8 mouse cellular contexts compared by ENCODE assay signal in genomic region chr3:73065823-73066755, GRCm38 (mm10). TPM values are rescaled to one million over a fixed set of nuclear protein-coding genes. Genes with fewer than 3 reads are reported as not detected.
DNase-seq lines count a peak whose midpoint lies in the region; ATAC-seq and TF ChIP-seq lines count a peak whose summit lies in the region.

No protein-coding gene starts in this region.

- H3K9me3 ChIP-seq in heart, embryonic 13.5 days, result no peaks in the 10 kb centered on the region
- no peaks in the 10 kb centered on the region for H3K9me3 ChIP-seq in kidney, postnatal 0 days (replicated peaks; ENCODE audit: low read length)
- no peaks in the 10 kb centered on the region for H3K9me3 ChIP-seq in liver, embryonic 14.5 days (ENCODE audit: control insufficient read depth, low read length)
- H3K9me3 ChIP-seq in neural tube, embryonic 15.5 days (replicated peaks), result no peaks in the 10 kb centered on the region

- no peaks in the 10 kb centered on the region for H3K4me1 ChIP-seq in heart, embryonic 13.5 days
- no peaks in the 10 kb centered on the region for H3K4me1 ChIP-seq in kidney, postnatal 0 days (replicated peaks; ENCODE audit: insufficient read depth, low read length)
- no peaks in the 10 kb centered on the region for H3K4me1 ChIP-seq in liver, embryonic 14.5 days (replicated peaks; ENCODE audit: control insufficient read depth in 2 of 2, insufficient read depth in 2 of 2, low read length in 1 of 2)
- H3K4me1 ChIP-seq in neural tube, embryonic 15.5 days, result peaks cover 9% of the 10 kb centered on the region

- WGBS in heart, embryonic 13.5 days, result 10% methylated on average over 20 of the region's 20 CpGs
- WGBS in kidney, postnatal 0 days, result 15% methylated on average over 20 of the region's 20 CpGs
- WGBS in liver, embryonic 14.5 days (ENCODE audit: insufficient replicate concordance), result 15% methylated on average over 20 of the region's 20 CpGs
- 8% methylated on average over 20 of the region's 20 CpGs for WGBS in neural tube, embryonic 15.5 days

- no peak for TF ChIP-seq EP300 in liver, embryonic 14.5 days (IDR thresholded peaks at IDR 0.05; ENCODE audit: low read depth)

- H3K4me2 ChIP-seq in heart, embryonic 13.5 days, result peak overlapping the region; percentile 70
- peak overlapping the region; percentile 47 for H3K4me2 ChIP-seq in kidney, postnatal 0 days (ENCODE audit: low read length)
- peak overlapping the region; percentile 2; the same call in 1 of the 2 replicates for H3K4me2 ChIP-seq in liver, embryonic 14.5 days (ENCODE audit: low read depth)
- H3K4me2 ChIP-seq in neural tube, embryonic 15.5 days, result peak overlapping the region; percentile 49

- H3K27ac ChIP-seq in heart, embryonic 13.5 days (replicated peaks), result no peak overlapping the region
- no peak overlapping the region for H3K27ac ChIP-seq in kidney, postnatal 0 days
- no peak overlapping the region for H3K27ac ChIP-seq in liver, embryonic 14.5 days
- H3K27ac ChIP-seq in neural tube, embryonic 15.5 days (replicated peaks), result peak overlapping the region; percentile 63

- no peak for ATAC-seq in heart, embryonic 13.5 days (ENCODE audit: extremely low read depth, insufficient number of reproducible peaks, low FRiP score, low TSS enrichment)
- 0 out of 2 replicates have a peak, but pooled peaks have one; percentile 57 for ATAC-seq in kidney, postnatal 0 days (replicated peaks; ENCODE audit: low FRiP score, low read depth)
- ATAC-seq in liver, embryonic 14.5 days (ENCODE audit: insufficient read depth), result no peak
- peak; percentile 92 for ATAC-seq in neural tube, embryonic 15.5 days (ENCODE audit: low FRiP score)

- peak; percentile 13 for DNase-seq in ovary, postnatal 10 days (ENCODE audit: low spot score)
- no peak for DNase-seq in ovary, adult 18-20 months (ENCODE audit: low spot score)
- peak; percentile 81 for DNase-seq in embryo, embryonic 11 days
- DNase-seq in kidney, postnatal 0 days (ENCODE audit: low spot score), result peak; percentile 78
- DNase-seq in liver, embryonic 14.5 days (ENCODE audit: low read depth in 3 of 3, low spot score in 3 of 3), result no peak
- no peak for DNase-seq in MN1 (ENCODE audit: low spot score)

- H3K4me3 ChIP-seq in heart, embryonic 13.5 days, result peak overlapping the region; percentile 44
- 0 out of 2 replicates have a peak overlapping the region, but pooled peaks have one; percentile 9 for H3K4me3 ChIP-seq in kidney, postnatal 0 days (replicated peaks; ENCODE audit: low read depth, low read length)
- no peak overlapping the region; a peak in 1 of 4 replicates for H3K4me3 ChIP-seq in liver, embryonic 14.5 days (ENCODE audit: insufficient read depth in 1 of 2, low read depth in 2 of 2, low read length in 2 of 2)
- peak overlapping the region; percentile 42 for H3K4me3 ChIP-seq in neural tube, embryonic 15.5 days (replicated peaks)

- peaks cover 49% of the 10 kb centered on the region for H3K27me3 ChIP-seq in heart, embryonic 13.5 days (replicated peaks)
- H3K27me3 ChIP-seq in kidney, postnatal 0 days (ENCODE audit: insufficient read depth, low read length), result no peaks in the 10 kb centered on the region
- H3K27me3 ChIP-seq in liver, embryonic 14.5 days (ENCODE audit: control insufficient read depth, insufficient read depth, low read length), result no peaks in the 10 kb centered on the region
- no peaks in the 10 kb centered on the region for H3K27me3 ChIP-seq in neural tube, embryonic 15.5 days (replicated peaks)

- H3K9ac ChIP-seq in heart, embryonic 13.5 days, result peak overlapping the region; percentile 69; the same call in 1 of the 2 replicates
- no peak overlapping the region for H3K9ac ChIP-seq in kidney, postnatal 0 days (ENCODE audit: low read depth, low read length)
- H3K9ac ChIP-seq in liver, embryonic 14.5 days (replicated peaks), result no peak overlapping the region
- peak overlapping the region; percentile 48 for H3K9ac ChIP-seq in neural tube, embryonic 15.5 days (replicated peaks)

- no peaks in the 10 kb centered on the region for H3K36me3 ChIP-seq in heart, embryonic 13.5 days
- no peaks in the 10 kb centered on the region for H3K36me3 ChIP-seq in kidney, postnatal 0 days (ENCODE audit: insufficient read depth, low read length)
- no peaks in the 10 kb centered on the region for H3K36me3 ChIP-seq in liver, embryonic 14.5 days (replicated peaks; ENCODE audit: control insufficient read depth, insufficient read depth, low read depth)
- H3K36me3 ChIP-seq in neural tube, embryonic 15.5 days, result no peaks in the 10 kb centered on the region

- peak; percentile 78 for TF ChIP-seq CTCF in kidney, postnatal 0 days (IDR thresholded peaks at IDR 0.05; ENCODE audit: low read depth)
- peak; percentile 69 for TF ChIP-seq CTCF in liver, embryonic 14.5 days (IDR thresholded peaks at IDR 0.05; ENCODE audit: low read depth)

RNA-seq across cellular contexts. Expression of gene Slitrk3, which starts 8.5 kb away (rescaled TPM):
- polyA plus RNA-seq in heart, embryonic 13.5 days (2015; fragmentation: Nextera tagmentation; extraction: Ambion mirVana), result 0.27 and 0.28 TPM in 2 replicates
- polyA plus RNA-seq in kidney, postnatal 0 days (2015; fragmentation: Nextera tagmentation; extraction: Ambion mirVana), result 0.03 TPM in 1 of 2 replicates, not detected in the other
- 0.01 TPM in 1 of 2 replicates, not detected in the other for polyA plus RNA-seq in liver, embryonic 14.5 days (2012; rRNA removed)
- not detected in 2 replicates for polyA plus RNA-seq in liver, embryonic 14.5 days (2014; fragmentation: Nextera tagmentation; extraction: Ambion mirVana)
- polyA plus RNA-seq in neural tube, embryonic 15.5 days (2015; fragmentation: Nextera tagmentation; extraction: Ambion mirVana), result 25.6 and 28.1 TPM in 2 replicates

Comparison
In these comparisons a context has a peak if more than half of its experiments do, and no peak if none do; other contexts are left out.
1. DNase-seq: peak in ovary, postnatal 10 days (single experiment), embryo, embryonic 11 days (single experiment) and kidney, postnatal 0 days (single experiment); none in ovary, adult 18-20 months (single experiment), liver, embryonic 14.5 days (0 of 3) and MN1 (single experiment).
2. ATAC-seq: peak in kidney, postnatal 0 days (single experiment) and neural tube, embryonic 15.5 days (single experiment); none in heart, embryonic 13.5 days (single experiment) and liver, embryonic 14.5 days (single experiment).
3. H3K4me2 ChIP-seq: peak in every context shown above with its lines; median percentile 70 in heart, embryonic 13.5 days; 49 in neural tube, embryonic 15.5 days; 47 in kidney, postnatal 0 days; 2 in liver, embryonic 14.5 days.
4. H3K4me3 ChIP-seq: peak in heart, embryonic 13.5 days (single experiment), kidney, postnatal 0 days (single experiment) and neural tube, embryonic 15.5 days (single experiment); none in liver, embryonic 14.5 days (0 of 2).
5. H3K9ac ChIP-seq: peak in heart, embryonic 13.5 days (single experiment) and neural tube, embryonic 15.5 days (single experiment); none in kidney, postnatal 0 days (single experiment) and liver, embryonic 14.5 days (single experiment).
6. RNA of gene Slitrk3, which starts 8.5 kb away (polyA plus RNA-seq): 25.6 to 28.1 TPM in neural tube, embryonic 15.5 days; 0.27 to 0.28 TPM in heart, embryonic 13.5 days, 0.03 TPM in kidney, postnatal 0 days and 0.01 TPM in liver, embryonic 14.5 days; every median in the first group is over 10 times any median in the second.